Mouse (Mus musculus) midbrain, embryonic 15.5 days (tissue): ENCODE measurements around the gene Fhad1. TPM values are rescaled to one million over a fixed set of nuclear protein-coding genes. Genes with fewer than 3 reads are reported as not detected.

Source experiments
- ATAC-seq: fragments of 200-750 bp; cut with Nextera tagmentation; replicated peaks from 2 replicates; pipeline ENCODE4 v1.8.0; 2017; ENCODE audit warnings: moderate TSS enrichment
- H3K27ac ChIP-seq: fragments of 300-500 bp; sonication (generic); 2 replicates; pipeline ENCODE4 v1.5.1; 2015; ENCODE audit warnings: mild to moderate bottlenecking, inconsistent platforms
- H3K27me3 ChIP-seq: fragments of 300-500 bp; sonication (generic); replicated peaks from 2 replicates; pipeline ENCODE4 v1.6.1; 2015; ENCODE audit warnings: inconsistent platforms
- H3K36me3 ChIP-seq: fragments of 300-500 bp; sonication (generic); replicated peaks from 2 replicates; pipeline ENCODE4 v1.6.1; 2015; ENCODE audit warnings: inconsistent platforms
- H3K4me1 ChIP-seq: fragments of 300-500 bp; sonication (generic); 2 replicates; pipeline ENCODE4 v1.6.1; 2015; ENCODE audit warnings: inconsistent platforms
- H3K4me2 ChIP-seq: fragments of 300-500 bp; sonication (generic); 2 replicates; pipeline ENCODE4 v1.6.1; 2015; ENCODE audit warnings: inconsistent platforms, mild to moderate bottlenecking, moderate library complexity
- H3K4me3 ChIP-seq: fragments of 300-500 bp; sonication (generic); 2 replicates; pipeline ENCODE4 v1.5.1; 2015; ENCODE audit warnings: mild to moderate bottlenecking, inconsistent platforms
- H3K9ac ChIP-seq: fragments of 300-500 bp; sonication (generic); 2 replicates; pipeline ENCODE4 v1.6.1; 2015; ENCODE audit warnings: mild to moderate bottlenecking, inconsistent platforms
- H3K9me3 ChIP-seq: fragments of 300-500 bp; sonication (generic); 2 replicates; pipeline ENCODE4 v1.6.1; 2016; ENCODE audit warnings: inconsistent platforms
- WGBS: fragments of 180-500 bp; shearing (Covaris S2); methylation state at CpG from one replicate; pipeline ENCODE4 v1.1.7; 2015; ENCODE audit warnings: mixed read lengths; 5-methylcytosine and 5-hydroxymethylcytosine counted together
- polyA plus RNA-seq: library from polyadenylated mRNA; unstranded; fragments of >200 nt; fragmentation: Nextera tagmentation; extraction: Ambion mirVana; gene quantifications from 2 replicates; pipeline ENCODE4 v1.2.1, GENCODE M21; 2015

The Fhad1 gene
- polyA plus RNA-seq, 1 experiment from 2014 or later: 4.2 TPM

GRCm38 (mm10) chr4:141942403-141942802 is 72.5 kb downstream of the Fhad1 start:
- no peak overlapping the region for H3K4me2 ChIP-seq
- no peaks in the 10 kb centered on the region for H3K27me3 ChIP-seq
- H3K4me3 ChIP-seq: no peak overlapping the region
- ATAC-seq: no peak
- no peaks in the 10 kb centered on the region for H3K4me1 ChIP-seq
- WGBS: 61% methylated on average over 11 of the region's 11 CpGs
- H3K36me3 ChIP-seq: no peaks in the 10 kb centered on the region
- no peak overlapping the region for H3K27ac ChIP-seq
- no peaks in the 10 kb centered on the region for H3K9me3 ChIP-seq
- H3K9ac ChIP-seq: no peak overlapping the region

DNA sequence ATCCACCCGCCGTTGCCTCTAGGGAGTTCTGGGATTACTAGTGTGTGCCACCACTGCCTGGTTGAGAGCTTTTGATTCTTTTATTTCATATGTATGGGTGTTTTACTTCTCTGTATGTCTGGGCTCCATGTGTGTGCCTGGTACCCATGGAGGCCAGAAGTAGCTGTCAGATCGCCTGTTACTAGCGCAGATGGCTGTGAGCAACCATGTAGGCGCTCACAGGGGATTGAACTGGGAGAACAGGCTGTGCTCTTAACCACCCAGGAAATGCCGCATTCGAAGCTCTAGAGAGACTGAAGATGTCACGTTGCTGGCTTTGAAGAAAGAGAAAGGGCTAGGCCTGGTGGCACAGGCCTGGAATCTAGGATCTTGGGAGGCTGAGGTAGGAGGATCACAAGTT is 73.6 kb downstream of the Fhad1 start:
- Histone ChIP-seq H3K36me3 (no peaks in the 10 kb centered on the region), H3K27me3 (no peaks in the 10 kb centered on the region), H3K4me3 (no peak overlapping the region), H3K4me2 (no peak overlapping the region), H3K27ac (no peak overlapping the region), H3K9me3 (no peaks in the 10 kb centered on the region), H3K9ac (no peak overlapping the region), H3K4me1 (no peaks in the 10 kb centered on the region)
- WGBS: 88% methylated on average over 8 of the region's 8 CpGs
- ATAC-seq: no peak

- Histone ChIP-seq H3K4me1 (no peaks in the 10 kb centered on the region), H3K36me3 (no peaks in the 10 kb centered on the region), H3K9ac (no peak overlapping the region), H3K9me3 (no peaks in the 10 kb centered on the region), H3K4me2 (no peak overlapping the region), H3K4me3 (no peak overlapping the region), H3K27me3 (no peaks in the 10 kb centered on the region), H3K27ac (no peak overlapping the region)
- 75% methylated on average over 4 of the region's 4 CpGs for WGBS
- ATAC-seq: no peak
Measured at GRCm38 (mm10) chr4:141938535-141938934, 76.3 kb downstream of the Fhad1 start.

GRCm38 (mm10) chr4:141932785-141933574 is 81.9 kb downstream of the Fhad1 start:
- H3K27me3 ChIP-seq: no peaks in the 10 kb centered on the region
- H3K9ac ChIP-seq: no peak overlapping the region
- H3K36me3 ChIP-seq: no peaks in the 10 kb centered on the region
- H3K4me2 ChIP-seq: no peak overlapping the region
- peaks cover 7% of the 10 kb centered on the region; the same call in 1 of the 2 replicates for H3K4me1 ChIP-seq
- H3K4me3 ChIP-seq: no peak overlapping the region
- ATAC-seq: peak; percentile 64
- H3K9me3 ChIP-seq: no peaks in the 10 kb centered on the region
- H3K27ac ChIP-seq: no peak overlapping the region
- WGBS: 34% methylated on average over 14 of the region's 14 CpGs

- Histone ChIP-seq H3K9me3 (no peaks in the 10 kb centered on the region), H3K36me3 (no peaks in the 10 kb centered on the region), H3K4me2 (no peak overlapping the region), H3K27me3 (no peaks in the 10 kb centered on the region), H3K4me3 (no peak overlapping the region), H3K9ac (no peak overlapping the region), H3K27ac (no peak overlapping the region), H3K4me1 (peaks cover 7% of the 10 kb centered on the region; the same call in 1 of the 2 replicates)
- no peak for ATAC-seq
- 79% methylated on average over 5 of the region's 5 CpGs for whole genome bisulfite sequencing
Measured at GRCm38 (mm10) chr4:141931526-141931925, 83.4 kb downstream of the Fhad1 start.

DNA sequence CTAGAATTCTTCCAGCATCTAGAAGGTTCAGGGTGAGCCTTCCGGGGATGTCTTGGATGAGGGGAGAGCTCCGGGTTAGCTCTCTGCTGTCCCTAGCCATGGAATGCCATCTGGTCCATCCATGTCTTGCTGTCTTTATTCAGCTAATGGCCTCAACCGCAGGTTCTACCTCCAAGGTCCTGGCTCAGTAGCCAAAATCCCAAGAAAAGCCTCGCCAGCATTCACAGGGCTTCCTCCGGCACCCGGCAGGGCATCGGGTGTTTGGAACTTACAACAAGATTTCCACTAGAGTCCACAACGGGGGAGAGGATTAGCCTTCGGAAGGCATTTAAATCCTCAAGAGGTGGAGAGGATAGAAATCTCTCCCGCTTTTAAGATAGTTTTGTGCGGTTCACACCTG is 84.9 kb downstream of the Fhad1 start:
- Histone ChIP-seq H3K27me3 (no peaks in the 10 kb centered on the region), H3K27ac (no peak overlapping the region), H3K4me1 (peaks cover 7% of the 10 kb centered on the region; the same call in 1 of the 2 replicates), H3K36me3 (no peaks in the 10 kb centered on the region), H3K4me2 (no peak overlapping the region), H3K9ac (no peak overlapping the region), H3K4me3 (no peak overlapping the region), H3K9me3 (no peaks in the 10 kb centered on the region)
- no peak for ATAC-seq
- 63% methylated on average over 11 of the region's 11 CpGs for WGBS

DNA sequence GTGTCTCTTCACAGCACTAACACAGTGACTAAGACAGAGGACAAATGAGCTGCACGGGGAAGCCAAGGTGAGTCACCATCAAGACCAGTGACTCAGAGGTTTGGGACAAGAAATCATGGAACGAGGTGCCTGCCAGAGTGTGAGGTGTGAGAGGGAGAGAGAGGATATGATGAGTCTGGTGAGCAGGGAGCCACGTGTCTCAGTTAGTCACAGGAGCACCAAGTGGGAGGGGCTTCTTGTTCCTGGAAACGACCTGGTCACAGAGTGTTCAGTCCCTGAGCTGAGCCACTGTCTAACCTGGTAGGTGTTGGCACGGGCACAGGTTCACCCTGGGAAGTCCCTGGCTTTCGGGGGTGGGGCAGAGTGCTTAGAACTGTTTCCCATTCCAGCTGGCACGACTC is 86.0 kb downstream of the Fhad1 start:
- no peaks in the 10 kb centered on the region for H3K36me3 ChIP-seq
- no peaks in the 10 kb centered on the region for H3K9me3 ChIP-seq
- H3K27me3 ChIP-seq: no peaks in the 10 kb centered on the region
- ATAC-seq: no peak
- 57% methylated on average over 7 of the region's 7 CpGs for WGBS
- peaks cover 7% of the 10 kb centered on the region; the same call in 1 of the 2 replicates for H3K4me1 ChIP-seq
- H3K9ac ChIP-seq: no peak overlapping the region
- no peak overlapping the region for H3K4me3 ChIP-seq
- H3K4me2 ChIP-seq: no peak overlapping the region
- no peak overlapping the region for H3K27ac ChIP-seq

GRCm38 (mm10) chr4:141925781-141926345 is 89.0 kb downstream of the Fhad1 start:
- H3K9me3 ChIP-seq: no peaks in the 10 kb centered on the region
- peaks cover 3% of the 10 kb centered on the region; the same call in 1 of the 2 replicates for H3K4me1 ChIP-seq
- no peak overlapping the region for H3K4me2 ChIP-seq
- H3K27me3 ChIP-seq: no peaks in the 10 kb centered on the region
- no peak overlapping the region for H3K4me3 ChIP-seq
- WGBS: 85% methylated on average over 5 of the region's 5 CpGs
- H3K36me3 ChIP-seq: no peaks in the 10 kb centered on the region
- H3K27ac ChIP-seq: no peak overlapping the region
- no peak for ATAC-seq
- H3K9ac ChIP-seq: no peak overlapping the region

GRCm38 (mm10) chr4:141923961-141924360 is 90.9 kb downstream of the Fhad1 start:
- H3K4me2 ChIP-seq: no peak overlapping the region
- H3K27ac ChIP-seq: no peak overlapping the region
- no peaks in the 10 kb centered on the region for H3K36me3 ChIP-seq
- WGBS: 83% methylated on average over 11 of the region's 11 CpGs
- no peak overlapping the region for H3K9ac ChIP-seq
- no peaks in the 10 kb centered on the region for H3K27me3 ChIP-seq
- ATAC-seq: no peak
- no peaks in the 10 kb centered on the region for H3K9me3 ChIP-seq
- H3K4me1 ChIP-seq: no peaks in the 10 kb centered on the region
- H3K4me3 ChIP-seq: no peak overlapping the region

DNA sequence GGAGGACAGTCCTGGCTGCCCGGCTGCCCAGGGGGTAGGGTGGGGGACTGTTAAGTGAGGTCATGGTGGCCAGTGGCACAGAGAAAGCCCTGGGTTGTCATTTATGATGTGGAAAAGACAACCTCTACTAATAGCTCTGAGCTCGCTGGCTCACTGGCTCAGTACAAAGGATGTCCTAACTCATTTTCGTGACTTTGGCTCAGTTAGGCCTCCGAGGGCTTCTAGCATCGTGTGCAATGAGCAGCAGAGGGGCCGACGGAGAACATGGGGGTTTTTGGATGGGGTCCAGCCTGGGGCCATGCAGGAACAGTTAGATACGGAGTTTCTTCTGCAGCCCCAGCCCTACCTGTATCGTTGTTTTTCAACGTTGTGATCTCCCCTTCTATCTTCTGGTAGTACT is 94.5 kb downstream of the Fhad1 start:
- Histone ChIP-seq H3K27me3 (no peaks in the 10 kb centered on the region), H3K27ac (no peak overlapping the region), H3K4me1 (no peaks in the 10 kb centered on the region), H3K36me3 (no peaks in the 10 kb centered on the region), H3K4me3 (no peak overlapping the region), H3K9me3 (no peaks in the 10 kb centered on the region), H3K9ac (no peak overlapping the region), H3K4me2 (no peak overlapping the region)
- 87% methylated on average over 10 of the region's 10 CpGs for WGBS
- no peak for ATAC-seq

GRCm38 (mm10) chr4:141917735-141918419 is 97.0 kb downstream of the Fhad1 start:
- H3K36me3 ChIP-seq: no peaks in the 10 kb centered on the region
- 71% methylated on average over 7 of the region's 7 CpGs for WGBS
- no peak overlapping the region for H3K4me3 ChIP-seq
- no peak for ATAC-seq
- H3K27me3 ChIP-seq: no peaks in the 10 kb centered on the region
- H3K4me2 ChIP-seq: no peak overlapping the region
- H3K9me3 ChIP-seq: no peaks in the 10 kb centered on the region
- no peak overlapping the region for H3K27ac ChIP-seq
- 0 out of 2 replicates have a peak, but pooled peaks cover 3% of the 10 kb centered on the region for H3K4me1 ChIP-seq
- H3K9ac ChIP-seq: no peak overlapping the region

- no peak for ATAC-seq
- H3K9ac ChIP-seq: no peak overlapping the region
- H3K9me3 ChIP-seq: no peaks in the 10 kb centered on the region
- H3K4me3 ChIP-seq: no peak overlapping the region
- no peak overlapping the region for H3K27ac ChIP-seq
- H3K27me3 ChIP-seq: no peaks in the 10 kb centered on the region
- H3K4me1 ChIP-seq: 0 out of 2 replicates have a peak, but pooled peaks cover 3% of the 10 kb centered on the region
- no peak overlapping the region for H3K4me2 ChIP-seq
- H3K36me3 ChIP-seq: no peaks in the 10 kb centered on the region
- 34% methylated on average over 7 of the region's 7 CpGs for WGBS
Measured at GRCm38 (mm10) chr4:141914040-141914439, 100.8 kb downstream of the Fhad1 start.
